Mouse (Mus musculus): ENCODE measurements around the gene Rnf144b. TPM values are rescaled to one million over a fixed set of nuclear protein-coding genes. Genes with fewer than 3 reads are reported as not detected.

The Rnf144b gene
- polyA plus RNA-seq, 1 experiment from 2014 or later: 0.91 TPM

DNA sequence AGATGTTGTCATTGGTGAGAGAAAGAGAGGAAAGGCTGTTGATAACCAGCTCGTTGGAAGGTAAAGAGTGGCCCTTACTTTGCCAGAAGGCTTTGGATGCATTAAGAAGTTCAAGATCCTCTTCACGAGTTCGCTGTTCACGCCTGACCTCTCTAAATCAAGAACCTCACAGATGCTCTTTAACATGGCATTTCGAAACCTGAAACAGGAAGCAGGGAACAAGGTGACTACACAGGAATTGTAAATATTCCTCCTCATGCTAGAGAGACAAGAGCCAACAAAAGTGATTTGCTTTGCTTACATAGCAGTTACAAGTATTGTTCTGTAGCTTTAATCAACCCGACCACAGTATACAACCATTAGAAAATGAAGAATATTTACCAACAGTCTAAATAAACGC, 23.2 kb upstream of the Rnf144b start:
- Histone ChIP-seq H3K9me3 (replicated peaks; ENCODE audit: control insufficient read depth, low read length) (no peaks in the 10 kb centered on the region), H3K4me1 (ENCODE audit: control insufficient read depth, insufficient read depth, low read length) (peaks cover 14% of the 10 kb centered on the region), H3K36me3 (ENCODE audit: control insufficient read depth, insufficient read depth, low read length) (peaks cover 63% of the 10 kb centered on the region), H3K4me3 (ENCODE audit: low read depth, low read length) (no peak overlapping the region), H3K27me3 (replicated peaks; ENCODE audit: control insufficient read depth, insufficient read depth, low read length) (no peaks in the 10 kb centered on the region), H3K27ac (ENCODE audit: low read depth, low read length) (no peak overlapping the region), H3K9ac (ENCODE audit: low read length) (no peak overlapping the region), H3K4me2 (ENCODE audit: low read length) (no peak overlapping the region)
- ATAC-seq: no peak
- DNase-seq (ENCODE audit: low spot score): no peak
- WGBS: 80% methylated on average over 7 of the region's 7 CpGs

DNA sequence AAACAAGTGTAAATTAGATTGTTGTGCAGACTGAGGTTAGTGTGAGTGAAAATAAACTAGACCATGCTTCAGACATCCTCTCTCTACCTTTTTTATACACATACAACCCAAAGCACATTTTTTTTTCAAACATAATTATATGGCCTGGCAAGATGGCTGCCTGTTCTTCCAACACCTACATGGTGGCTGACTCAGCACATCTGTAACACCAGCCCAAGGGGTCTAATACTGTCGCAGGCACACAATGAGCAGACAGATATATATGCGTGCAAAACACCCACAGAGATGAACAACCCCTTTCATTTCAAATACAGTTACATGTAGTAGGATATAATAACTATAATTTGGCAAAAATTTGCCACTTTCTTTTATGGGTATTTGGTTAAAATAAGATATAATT, 21.9 kb upstream of the Rnf144b start:
- Histone ChIP-seq H3K9ac (ENCODE audit: low read length) (no peak overlapping the region), H3K27me3 (replicated peaks; ENCODE audit: control insufficient read depth, insufficient read depth, low read length) (no peaks in the 10 kb centered on the region), H3K9me3 (replicated peaks; ENCODE audit: control insufficient read depth, low read length) (no peaks in the 10 kb centered on the region), H3K4me1 (ENCODE audit: control insufficient read depth, insufficient read depth, low read length) (peaks cover 15% of the 10 kb centered on the region), H3K27ac (ENCODE audit: low read depth, low read length) (no peak overlapping the region), H3K36me3 (ENCODE audit: control insufficient read depth, insufficient read depth, low read length) (peaks cover 51% of the 10 kb centered on the region), H3K4me2 (ENCODE audit: low read length) (no peak overlapping the region), H3K4me3 (ENCODE audit: low read depth, low read length) (no peak overlapping the region)
- WGBS: 88% methylated on average over 2 of the region's 2 CpGs
- DNase-seq (ENCODE audit: low spot score) (no peak), ATAC-seq (no peak)

DNA sequence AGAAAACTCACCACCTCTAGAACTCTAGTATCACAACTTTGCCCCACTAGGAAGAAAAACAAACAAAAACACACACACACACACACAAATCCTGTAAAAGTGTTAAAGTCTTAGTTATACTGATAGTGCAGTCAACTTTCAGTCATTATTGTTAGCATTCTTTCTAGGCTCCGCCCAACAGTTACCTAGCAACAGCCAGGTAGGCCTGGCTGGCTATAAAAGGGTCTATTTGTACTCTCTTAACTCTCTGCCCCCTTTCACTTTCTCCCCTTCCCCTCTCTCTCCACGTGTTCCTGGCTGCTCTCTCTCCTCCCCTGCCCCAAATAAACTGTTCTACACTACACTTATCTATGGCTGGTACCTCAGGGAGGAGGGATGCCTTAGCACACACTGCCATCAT, 18.3 kb upstream of the Rnf144b start:
- H3K4me1 ChIP-seq (ENCODE audit: control insufficient read depth, insufficient read depth, low read length): peaks cover 15% of the 10 kb centered on the region
- H3K4me3 ChIP-seq (ENCODE audit: low read depth, low read length): peak overlapping the region; percentile 89
- no peaks in the 10 kb centered on the region for H3K9me3 ChIP-seq (replicated peaks; ENCODE audit: control insufficient read depth, low read length)
- H3K27me3 ChIP-seq (replicated peaks; ENCODE audit: control insufficient read depth, insufficient read depth, low read length): no peaks in the 10 kb centered on the region
- H3K36me3 ChIP-seq (ENCODE audit: control insufficient read depth, insufficient read depth, low read length): peaks cover 23% of the 10 kb centered on the region
- DNase-seq (ENCODE audit: low spot score) (no peak), ATAC-seq (no peak)
- no peak overlapping the region for H3K27ac ChIP-seq (ENCODE audit: low read depth, low read length)
- peak overlapping the region; percentile 93; the same call in 1 of the 2 replicates for H3K9ac ChIP-seq (ENCODE audit: low read length)
- peak overlapping the region; percentile 71 for H3K4me2 ChIP-seq (ENCODE audit: low read length)
- 9% methylated on average over 2 of the region's 2 CpGs for WGBS

DNA sequence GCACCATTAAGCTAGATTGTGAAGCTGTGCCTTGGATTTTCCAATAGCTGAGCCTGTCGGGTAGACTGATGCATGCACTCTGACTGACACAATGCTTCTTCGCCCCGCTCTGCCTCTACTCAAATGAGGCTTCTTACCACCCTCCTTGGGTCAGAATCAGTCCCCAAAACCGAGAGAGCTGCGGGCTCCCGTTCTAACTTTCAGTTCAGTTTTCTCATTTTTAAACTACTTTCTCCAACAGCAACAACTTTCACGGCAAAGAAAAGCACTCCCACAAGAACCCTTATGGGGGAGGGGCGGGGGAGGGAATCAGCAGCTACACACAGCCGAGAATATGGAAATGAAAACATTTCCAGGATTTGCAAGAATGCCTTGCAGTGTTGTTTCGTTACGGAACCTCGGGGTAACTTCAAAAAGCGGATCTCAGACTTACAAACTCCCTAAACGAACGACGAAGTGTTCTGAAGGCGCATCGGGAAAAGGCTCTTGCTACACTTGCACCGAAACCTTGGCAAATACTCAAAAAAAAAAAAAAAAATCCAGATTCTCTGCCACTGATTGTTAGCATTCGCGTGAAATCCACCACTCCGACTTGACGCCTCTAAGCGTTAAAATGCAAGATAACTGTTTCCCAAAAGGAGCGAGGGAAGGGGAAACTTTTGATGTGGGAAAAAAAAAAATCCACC, 17.5 kb upstream of the Rnf144b start:
- peak; percentile 72 for DNase-seq (ENCODE audit: low spot score)
- H3K4me1 ChIP-seq (ENCODE audit: control insufficient read depth, insufficient read depth, low read length): peaks cover 15% of the 10 kb centered on the region
- ATAC-seq: no peak
- peak overlapping the region; percentile 89 for H3K4me3 ChIP-seq (ENCODE audit: low read depth, low read length)
- no peaks in the 10 kb centered on the region for H3K27me3 ChIP-seq (replicated peaks; ENCODE audit: control insufficient read depth, insufficient read depth, low read length)
- peak overlapping the region; percentile 99 for H3K27ac ChIP-seq (ENCODE audit: low read depth, low read length)
- no peaks in the 10 kb centered on the region for H3K9me3 ChIP-seq (replicated peaks; ENCODE audit: control insufficient read depth, low read length)
- WGBS: 0% methylated on average over 25 of the region's 25 CpGs
- H3K4me2 ChIP-seq (ENCODE audit: low read length): peak overlapping the region; percentile 71
- H3K9ac ChIP-seq (ENCODE audit: low read length): peak overlapping the region; percentile 93
- peaks cover 17% of the 10 kb centered on the region for H3K36me3 ChIP-seq (ENCODE audit: control insufficient read depth, insufficient read depth, low read length)

DNA sequence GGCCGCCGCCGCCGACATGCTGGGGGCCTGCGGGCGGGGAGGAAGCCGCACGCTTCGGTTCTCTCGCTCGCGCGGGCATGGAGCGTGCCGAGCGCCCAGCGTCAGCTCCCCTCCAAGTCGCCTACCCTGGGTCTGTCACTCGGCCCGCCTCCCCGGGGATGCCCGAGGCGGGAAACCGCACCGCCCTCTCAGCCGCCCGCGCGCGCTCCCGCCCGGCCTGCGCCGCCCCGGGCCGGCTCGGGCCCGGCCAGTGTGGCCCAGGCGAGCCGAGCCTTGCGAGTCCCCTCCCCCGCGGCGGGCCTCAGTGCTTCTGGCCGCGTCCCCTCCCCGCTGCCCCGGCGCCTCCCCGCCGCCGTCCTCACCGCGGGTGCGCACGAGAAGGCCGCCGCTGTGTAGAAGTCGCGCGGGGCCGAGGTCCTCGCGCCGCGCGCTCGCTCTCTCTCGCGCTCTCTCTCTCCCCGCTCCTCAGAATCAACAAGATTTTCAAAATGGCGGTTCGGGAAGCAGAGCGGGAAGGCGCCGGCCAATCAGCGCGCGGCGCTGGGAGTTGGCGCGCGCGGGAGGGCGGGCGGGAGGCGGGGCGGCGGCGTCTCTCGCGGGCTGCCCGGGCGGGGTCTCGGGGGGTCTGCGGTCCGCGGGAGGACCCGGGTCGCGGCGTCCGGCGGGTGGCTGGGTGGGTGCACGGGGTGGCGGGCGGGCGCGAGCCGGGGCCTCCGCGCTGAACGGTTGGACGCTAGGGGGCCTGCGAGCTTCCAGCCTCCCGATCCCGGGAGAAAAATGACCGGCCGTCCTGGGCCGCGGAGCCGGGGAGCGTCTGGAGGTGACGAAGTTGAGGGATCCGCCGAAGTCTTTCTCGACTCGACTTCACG, 16.5 kb upstream of the Rnf144b start, which contains the start of gene Dek:
Gene Dek (minus strand): TSS at position 491 of the 869 bp plus-strand sequence.
- under 1% methylated on average over 107 of the region's 129 CpGs for WGBS
- ATAC-seq (peak; percentile 94), DNase-seq (ENCODE audit: low spot score) (peak; percentile 96)
- Histone ChIP-seq H3K36me3 (ENCODE audit: control insufficient read depth, insufficient read depth, low read length) (peaks cover 11% of the 10 kb centered on the region; the same call in 1 of the 2 replicates), H3K4me2 (ENCODE audit: low read length) (peak within 1 kb of the TSS; percentile 71), H3K4me1 (ENCODE audit: control insufficient read depth, insufficient read depth, low read length) (peaks cover 15% of the 10 kb centered on the region), H3K27me3 (replicated peaks; ENCODE audit: control insufficient read depth, insufficient read depth, low read length) (no peaks in the 10 kb centered on the region), H3K27ac (ENCODE audit: low read depth, low read length) (peak within 1 kb of the TSS; percentile 99), H3K9me3 (replicated peaks; ENCODE audit: control insufficient read depth, low read length) (no peaks in the 10 kb centered on the region), H3K4me3 (ENCODE audit: low read depth, low read length) (peak within 1 kb of the TSS; percentile 89), H3K9ac (ENCODE audit: low read length) (peak within 1 kb of the TSS; percentile 93)

DNA sequence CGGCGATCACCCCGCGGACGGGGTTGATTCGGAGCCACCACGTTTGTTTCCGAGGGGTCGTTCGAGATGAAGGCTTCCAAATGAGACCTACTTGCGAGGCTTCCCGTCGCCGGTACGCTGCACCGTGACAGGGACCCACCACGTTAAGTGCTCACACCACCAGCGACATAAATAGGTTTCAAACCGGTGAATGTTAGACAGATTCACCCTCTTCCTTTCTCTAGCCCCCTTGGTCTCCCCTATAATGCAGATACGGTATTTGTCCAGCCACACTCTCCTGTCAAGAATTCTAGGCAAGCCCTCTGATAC, 15.9 kb upstream of the Rnf144b start:
- ATAC-seq (peak; percentile 25; the same call in 1 of the 2 replicates), DNase-seq (ENCODE audit: low spot score) (no peak)
- Histone ChIP-seq H3K36me3 (ENCODE audit: control insufficient read depth, insufficient read depth, low read length) (0 out of 2 replicates have a peak, but pooled peaks cover 8% of the 10 kb centered on the region), H3K4me3 (ENCODE audit: low read depth, low read length) (peak overlapping the region; percentile 89), H3K4me1 (ENCODE audit: control insufficient read depth, insufficient read depth, low read length) (peaks cover 15% of the 10 kb centered on the region), H3K9ac (ENCODE audit: low read length) (peak overlapping the region; percentile 93), H3K27ac (ENCODE audit: low read depth, low read length) (peak overlapping the region; percentile 99), H3K9me3 (replicated peaks; ENCODE audit: control insufficient read depth, low read length) (no peaks in the 10 kb centered on the region), H3K27me3 (replicated peaks; ENCODE audit: control insufficient read depth, insufficient read depth, low read length) (no peaks in the 10 kb centered on the region), H3K4me2 (ENCODE audit: low read length) (peak overlapping the region; percentile 71)
- WGBS: under 1% methylated on average over 20 of the region's 20 CpGs

DNA sequence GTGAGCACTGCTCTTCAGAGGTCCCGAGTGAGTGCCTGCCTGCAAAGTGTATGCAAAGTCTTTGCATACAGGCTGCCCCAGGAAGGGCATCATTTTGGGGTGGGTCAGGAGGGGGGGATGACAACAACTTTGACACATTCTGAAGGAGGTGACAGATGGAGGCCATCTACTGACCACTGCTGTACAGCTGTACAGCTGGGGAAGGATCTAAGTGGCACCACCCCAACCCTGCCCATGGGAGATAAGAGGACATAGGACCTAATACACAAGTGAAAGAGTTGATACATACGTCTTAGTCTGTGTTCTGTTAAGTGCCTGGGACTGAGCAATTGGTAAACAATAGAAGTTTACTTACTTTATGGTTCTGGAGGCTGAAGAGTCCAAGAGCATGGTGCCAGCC, 13.2 kb upstream of the Rnf144b start:
- Histone ChIP-seq H3K27ac (ENCODE audit: low read depth, low read length) (no peak overlapping the region), H3K4me3 (ENCODE audit: low read depth, low read length) (no peak overlapping the region), H3K9me3 (replicated peaks; ENCODE audit: control insufficient read depth, low read length) (no peaks in the 10 kb centered on the region), H3K4me2 (ENCODE audit: low read length) (no peak overlapping the region), H3K36me3 (ENCODE audit: control insufficient read depth, insufficient read depth, low read length) (no peaks in the 10 kb centered on the region), H3K4me1 (ENCODE audit: control insufficient read depth, insufficient read depth, low read length) (peaks cover 2% of the 10 kb centered on the region), H3K27me3 (replicated peaks; ENCODE audit: control insufficient read depth, insufficient read depth, low read length) (no peaks in the 10 kb centered on the region), H3K9ac (ENCODE audit: low read length) (no peak overlapping the region)
- ATAC-seq (no peak), DNase-seq (ENCODE audit: low spot score) (no peak)
- WGBS: 75% methylated on average over 2 of the region's 2 CpGs

DNA sequence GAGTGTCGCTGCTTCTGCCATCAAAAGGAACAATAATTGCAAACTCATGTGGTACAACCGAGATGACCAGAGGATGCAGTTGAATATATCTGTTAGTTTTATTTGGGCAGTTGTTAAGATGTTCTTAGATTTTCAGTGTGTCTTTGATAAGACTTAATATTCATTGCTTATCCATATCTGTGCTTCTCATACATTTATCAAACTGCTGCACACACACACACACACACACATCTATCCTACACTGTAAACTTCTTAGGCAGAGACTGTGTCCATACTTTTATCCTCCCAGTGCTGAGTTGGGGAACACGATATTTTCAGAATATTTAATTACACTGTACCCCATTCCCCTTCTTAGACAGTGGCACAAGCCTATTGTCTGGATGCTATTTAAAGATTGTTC, 11.3 kb upstream of the Rnf144b start:
- Histone ChIP-seq H3K4me2 (ENCODE audit: low read length) (no peak overlapping the region), H3K36me3 (ENCODE audit: control insufficient read depth, insufficient read depth, low read length) (no peaks in the 10 kb centered on the region), H3K9me3 (replicated peaks; ENCODE audit: control insufficient read depth, low read length) (no peaks in the 10 kb centered on the region), H3K4me1 (ENCODE audit: control insufficient read depth, insufficient read depth, low read length) (no peaks in the 10 kb centered on the region), H3K27me3 (replicated peaks; ENCODE audit: control insufficient read depth, insufficient read depth, low read length) (no peaks in the 10 kb centered on the region), H3K27ac (ENCODE audit: low read depth, low read length) (no peak overlapping the region), H3K9ac (ENCODE audit: low read length) (no peak overlapping the region), H3K4me3 (ENCODE audit: low read depth, low read length) (no peak overlapping the region)
- 79% methylated on average over 3 of the region's 3 CpGs for WGBS
- no peak for DNase-seq (ENCODE audit: low spot score)
- no peak for ATAC-seq

DNA sequence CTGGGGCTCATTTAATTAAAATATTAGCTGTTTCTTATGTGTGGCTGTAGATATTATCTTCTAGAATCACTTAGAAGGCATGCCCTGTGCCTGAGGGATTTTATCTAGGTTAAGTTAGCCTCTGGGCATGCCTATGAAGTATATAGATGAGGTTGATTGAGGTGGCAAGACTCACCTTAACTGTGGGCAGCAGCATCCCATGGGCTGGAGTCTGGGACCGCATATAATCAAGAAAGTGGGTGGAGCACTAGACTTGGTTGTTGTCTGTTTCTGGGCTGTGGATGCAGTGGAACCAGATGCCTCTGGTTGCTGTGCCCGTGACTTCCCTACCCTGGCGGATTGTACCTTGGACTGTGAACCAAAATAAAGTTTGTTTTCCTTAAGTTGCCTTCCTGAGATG, 10.4 kb upstream of the Rnf144b start:
- ATAC-seq (no peak), DNase-seq (ENCODE audit: low spot score) (no peak)
- Histone ChIP-seq H3K27ac (ENCODE audit: low read depth, low read length) (no peak overlapping the region), H3K4me3 (ENCODE audit: low read depth, low read length) (no peak overlapping the region), H3K9ac (ENCODE audit: low read length) (no peak overlapping the region), H3K4me2 (ENCODE audit: low read length) (no peak overlapping the region), H3K36me3 (ENCODE audit: control insufficient read depth, insufficient read depth, low read length) (no peaks in the 10 kb centered on the region), H3K9me3 (replicated peaks; ENCODE audit: control insufficient read depth, low read length) (no peaks in the 10 kb centered on the region), H3K27me3 (replicated peaks; ENCODE audit: control insufficient read depth, insufficient read depth, low read length) (no peaks in the 10 kb centered on the region), H3K4me1 (ENCODE audit: control insufficient read depth, insufficient read depth, low read length) (no peaks in the 10 kb centered on the region)
- WGBS: 89% methylated on average over 3 of the region's 3 CpGs
